Mouse (Mus musculus) forebrain, embryonic 13.5 days (tissue): ENCODE data around the gene 1700022I11Rik. TPM values are rescaled to one million over a fixed set of nuclear protein-coding genes. Genes with fewer than 3 reads are reported as not detected.

Experiments used
- ATAC-seq: fragments of 200-750 bp; cut with Nextera tagmentation; 2 replicates; pipeline ENCODE4 v1.8.0; 2017
- H3K27ac ChIP-seq: fragments of 300-500 bp; sonication (generic); 2 replicates; pipeline ENCODE4 v1.5.1; 2015; ENCODE audit warnings: inconsistent platforms, mild to moderate bottlenecking, moderate library complexity
- H3K27me3 ChIP-seq: fragments of 300-500 bp; sonication (generic); 2 replicates; pipeline ENCODE4 v1.6.1; 2015; ENCODE audit warnings: mild to moderate bottlenecking, inconsistent platforms
- H3K36me3 ChIP-seq: fragments of 300-500 bp; sonication (generic); 2 replicates; pipeline ENCODE4 v1.6.1; 2015; ENCODE audit warnings: mild to moderate bottlenecking, inconsistent platforms; ENCODE audit not compliant: poor library complexity, severe bottlenecking
- H3K4me1 ChIP-seq: fragments of 300-500 bp; sonication (generic); 2 replicates; pipeline ENCODE4 v1.6.1; 2015; ENCODE audit warnings: inconsistent platforms
- H3K4me2 ChIP-seq: fragments of 300-500 bp; sonication (generic); 2 replicates; pipeline ENCODE4 v1.6.1; 2015; ENCODE audit warnings: inconsistent platforms, mild to moderate bottlenecking, moderate library complexity
- H3K4me3 ChIP-seq: fragments of 300-500 bp; sonication (generic); 2 replicates; pipeline ENCODE4 v1.5.1; 2015; ENCODE audit warnings: mild to moderate bottlenecking, inconsistent platforms
- H3K9ac ChIP-seq: fragments of 300-500 bp; sonication (generic); 2 replicates; pipeline ENCODE4 v1.6.1; 2015; ENCODE audit warnings: mild to moderate bottlenecking, inconsistent platforms
- H3K9me3 ChIP-seq: fragments of 300-500 bp; sonication (generic); replicated peaks from 2 replicates; pipeline ENCODE4 v1.6.1; 2016; ENCODE audit warnings: inconsistent platforms
- WGBS: fragments of 180-500 bp; shearing (Covaris S2); methylation state at CpG from one replicate; pipeline ENCODE4 v1.1.7; 2015; 5-methylcytosine and 5-hydroxymethylcytosine counted together
- polyA plus RNA-seq: library from polyadenylated mRNA; unstranded; fragments of >200 nt; fragmentation: Nextera tagmentation; extraction: Ambion mirVana; gene quantifications from 2 replicates; pipeline ENCODE4 v1.2.1, GENCODE M21; 2015

The 1700022I11Rik gene
- polyA plus RNA-seq, 1 experiment from 2014 or later = 0.48 TPM

DNA sequence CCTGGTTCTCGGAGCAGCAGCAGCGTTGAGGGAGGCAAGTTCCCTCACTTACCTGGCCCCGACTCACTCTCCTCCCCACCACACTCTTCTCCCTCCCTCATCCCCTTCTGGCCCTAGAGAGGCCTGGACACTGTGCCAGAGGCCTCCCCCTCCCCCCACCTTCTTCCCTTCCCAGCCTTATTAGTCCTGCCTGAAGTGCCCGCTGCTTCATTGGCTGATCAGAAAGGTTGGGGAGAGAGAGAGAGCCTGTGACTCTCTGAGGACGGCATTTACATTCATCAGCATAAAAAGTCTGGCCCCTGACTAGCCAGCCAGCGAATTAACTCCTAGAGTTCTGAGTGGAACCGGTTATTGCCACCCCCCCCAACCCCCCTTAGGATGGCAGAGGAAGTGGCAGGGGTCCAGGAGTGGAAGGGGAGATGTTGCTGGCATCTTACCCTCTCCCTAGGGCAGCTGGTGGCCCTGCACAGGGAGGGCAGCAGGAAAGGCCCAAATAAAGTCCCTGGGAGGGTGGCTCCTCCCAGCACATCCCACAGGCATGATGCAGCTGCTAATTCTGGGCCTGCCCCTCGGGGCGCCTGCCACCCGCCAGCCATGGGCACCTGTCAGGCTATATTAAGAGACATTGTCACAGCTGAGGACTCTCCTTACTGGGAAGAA, 15.8 kb upstream of the 1700022I11Rik start:
- H3K36me3 ChIP-seq = peaks cover 38% of the 10 kb centered on the region
- H3K27ac ChIP-seq = peak overlapping the region; percentile 97
- peak overlapping the region; percentile 98 for H3K4me2 ChIP-seq
- WGBS = 8% methylated on average over 10 of the region's 10 CpGs
- ATAC-seq = no peak
- no peaks in the 10 kb centered on the region for H3K9me3 ChIP-seq
- H3K4me1 ChIP-seq = peaks cover 61% of the 10 kb centered on the region
- peak overlapping the region; percentile 91 for H3K9ac ChIP-seq
- peak overlapping the region; percentile 69 for H3K4me3 ChIP-seq
- no peaks in the 10 kb centered on the region for H3K27me3 ChIP-seq

DNA sequence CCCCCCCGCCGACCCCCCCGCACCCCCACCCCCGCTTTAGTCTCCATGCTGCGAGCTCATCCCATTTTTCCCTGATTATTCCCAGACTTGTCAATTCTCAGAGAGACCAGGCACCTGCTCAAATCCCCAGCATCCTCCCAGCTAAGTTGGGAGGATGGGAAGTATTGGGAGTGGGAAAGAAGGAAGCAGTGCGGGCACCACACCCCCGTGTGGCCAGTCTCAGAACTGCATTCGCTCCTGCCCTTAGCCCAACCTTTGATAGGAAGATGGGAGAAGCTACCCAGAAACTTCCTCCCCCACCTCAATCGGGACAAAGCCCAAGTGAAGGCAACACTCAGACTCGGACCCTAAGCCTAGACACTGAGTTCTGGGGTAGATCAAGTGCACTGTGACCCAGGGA, 15.1 kb upstream of the 1700022I11Rik start:
- WGBS = 6% methylated on average over 10 of the region's 10 CpGs
- Histone ChIP-seq H3K4me2 (peak overlapping the region; percentile 98), H3K9me3 (no peaks in the 10 kb centered on the region), H3K36me3 (peaks cover 46% of the 10 kb centered on the region), H3K27me3 (no peaks in the 10 kb centered on the region), H3K4me3 (no peak overlapping the region), H3K4me1 (peaks cover 53% of the 10 kb centered on the region), H3K9ac (no peak overlapping the region; the same call in 1 of the 2 replicates), H3K27ac (peak overlapping the region; percentile 97)
- ATAC-seq = no peak

DNA sequence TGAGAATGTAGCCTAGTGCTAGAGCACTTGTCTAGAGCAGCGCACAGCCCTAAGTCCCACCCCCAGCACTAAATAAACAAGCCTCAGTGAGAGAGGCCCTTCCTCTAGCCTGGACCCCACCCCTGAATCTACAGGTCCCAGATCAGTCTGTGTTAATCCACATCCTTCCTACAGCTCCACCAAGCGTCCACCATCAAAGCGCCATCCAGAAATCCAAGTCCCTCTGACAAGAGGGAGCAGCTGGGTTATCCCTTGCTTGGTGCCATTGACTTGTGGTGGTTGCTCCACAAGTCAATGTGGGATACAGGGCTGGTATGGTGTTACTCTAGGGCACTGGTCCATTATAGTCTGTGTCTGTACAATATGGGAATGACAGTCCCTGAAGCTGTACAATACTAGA, 14.2 kb upstream of the 1700022I11Rik start:
- Histone ChIP-seq H3K27ac (no peak overlapping the region), H3K4me3 (no peak overlapping the region), H3K4me1 (peaks cover 51% of the 10 kb centered on the region), H3K9ac (no peak overlapping the region), H3K9me3 (no peaks in the 10 kb centered on the region), H3K4me2 (no peak overlapping the region), H3K27me3 (no peaks in the 10 kb centered on the region), H3K36me3 (peaks cover 51% of the 10 kb centered on the region)
- 93% methylated on average over 3 of the region's 3 CpGs for WGBS
- no peak for ATAC-seq

DNA sequence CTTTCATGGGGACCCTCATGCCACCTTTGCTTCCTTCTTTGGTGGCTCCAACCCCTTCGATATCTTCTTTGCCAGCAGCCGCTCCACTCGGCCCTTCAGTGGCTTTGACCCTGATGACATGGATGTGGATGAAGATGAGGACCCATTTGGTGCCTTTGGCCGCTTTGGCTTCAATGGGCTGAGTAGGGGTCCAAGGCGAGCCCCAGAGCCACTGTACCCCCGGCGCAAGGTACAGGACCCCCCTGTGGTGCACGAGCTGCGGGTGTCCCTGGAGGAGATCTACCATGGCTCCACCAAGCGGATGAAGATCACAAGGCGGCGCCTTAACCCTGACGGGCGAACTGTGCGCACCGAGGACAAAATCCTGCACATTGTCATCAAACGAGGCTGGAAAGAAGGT, 12.8 kb upstream of the 1700022I11Rik start:
- WGBS = 96% methylated on average over 17 of the region's 17 CpGs
- Histone ChIP-seq H3K9ac (no peak overlapping the region), H3K27me3 (no peaks in the 10 kb centered on the region), H3K36me3 (peaks cover 51% of the 10 kb centered on the region), H3K4me3 (no peak overlapping the region), H3K4me2 (no peak overlapping the region), H3K27ac (no peak overlapping the region), H3K4me1 (peaks cover 38% of the 10 kb centered on the region), H3K9me3 (no peaks in the 10 kb centered on the region)
- no peak for ATAC-seq

DNA sequence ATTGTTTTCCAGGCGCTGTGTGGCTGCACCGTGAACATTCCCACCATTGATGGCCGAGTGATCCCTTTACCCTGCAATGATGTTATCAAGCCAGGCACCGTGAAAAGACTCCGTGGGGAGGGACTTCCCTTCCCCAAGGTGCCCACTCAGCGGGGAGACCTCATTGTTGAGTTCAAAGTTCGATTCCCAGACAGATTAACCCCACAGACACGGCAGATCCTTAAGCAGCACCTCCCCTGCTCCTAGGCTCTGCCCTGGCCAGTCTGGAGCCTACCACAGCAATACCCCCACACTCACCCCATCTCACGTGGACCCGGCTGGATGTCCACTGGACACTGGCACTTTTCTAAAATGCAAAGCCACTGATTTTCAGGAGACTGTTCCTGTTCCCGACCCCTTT, 12.1 kb upstream of the 1700022I11Rik start:
- Histone ChIP-seq H3K9ac (no peak overlapping the region), H3K9me3 (no peaks in the 10 kb centered on the region), H3K4me3 (no peak overlapping the region), H3K27me3 (no peaks in the 10 kb centered on the region), H3K4me2 (no peak overlapping the region), H3K36me3 (peaks cover 51% of the 10 kb centered on the region), H3K4me1 (peaks cover 30% of the 10 kb centered on the region), H3K27ac (no peak overlapping the region)
- ATAC-seq = no peak
- WGBS = 76% methylated on average over 11 of the region's 11 CpGs

DNA sequence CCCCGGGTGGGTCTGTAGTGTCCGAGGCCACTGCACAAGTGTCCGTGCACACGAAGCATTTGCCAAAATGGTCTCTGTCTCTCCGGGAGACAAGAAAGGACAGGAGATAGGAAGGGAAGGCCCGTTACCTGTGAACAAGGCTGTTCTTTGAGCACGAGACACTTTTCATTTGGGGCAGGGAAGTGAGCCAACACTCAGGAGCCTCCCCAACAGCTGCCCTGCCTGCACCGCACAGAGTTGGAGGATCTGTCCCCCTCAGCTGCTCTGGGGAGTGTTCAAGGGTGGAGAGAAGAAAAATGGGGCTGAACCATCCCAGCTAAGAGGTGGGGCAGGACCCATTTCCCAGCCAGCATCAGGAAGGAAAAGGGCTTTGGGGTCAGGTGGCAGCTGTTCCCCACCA, 11.4 kb upstream of the 1700022I11Rik start:
- Histone ChIP-seq H3K27me3 (no peaks in the 10 kb centered on the region), H3K9ac (no peak overlapping the region), H3K36me3 (peaks cover 51% of the 10 kb centered on the region), H3K27ac (no peak overlapping the region), H3K9me3 (no peaks in the 10 kb centered on the region), H3K4me3 (no peak overlapping the region), H3K4me1 (peaks cover 24% of the 10 kb centered on the region), H3K4me2 (no peak overlapping the region)
- ATAC-seq = no peak
- 90% methylated on average over 8 of the region's 8 CpGs for WGBS

DNA sequence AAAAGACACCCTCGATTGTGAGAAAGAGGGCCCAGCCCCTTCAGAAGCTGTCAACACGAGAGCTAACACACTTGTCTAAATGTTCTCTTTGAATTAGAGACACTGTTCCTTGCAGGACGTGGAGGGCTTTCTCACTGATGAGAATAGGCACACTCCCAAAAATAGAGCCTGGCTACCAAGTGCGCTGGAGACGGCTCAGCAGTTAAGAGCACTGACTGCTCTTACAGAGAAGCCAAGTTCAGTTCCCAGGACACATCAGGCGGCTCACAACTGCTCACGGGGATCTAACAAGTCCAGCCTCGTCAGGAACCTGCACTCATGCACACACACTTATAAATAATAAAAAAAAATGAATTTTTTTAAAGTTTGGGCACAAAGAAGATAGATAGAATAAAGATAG, 10.5 kb upstream of the 1700022I11Rik start:
- no peak overlapping the region for H3K4me2 ChIP-seq
- no peak overlapping the region; the same call in 1 of the 2 replicates for H3K27ac ChIP-seq
- ATAC-seq = no peak
- H3K4me3 ChIP-seq = no peak overlapping the region
- WGBS = 68% methylated on average over 8 of the region's 8 CpGs
- H3K36me3 ChIP-seq = peaks cover 46% of the 10 kb centered on the region
- no peaks in the 10 kb centered on the region for H3K9me3 ChIP-seq
- peaks cover 14% of the 10 kb centered on the region for H3K4me1 ChIP-seq
- no peak overlapping the region for H3K9ac ChIP-seq
- H3K27me3 ChIP-seq = no peaks in the 10 kb centered on the region

DNA sequence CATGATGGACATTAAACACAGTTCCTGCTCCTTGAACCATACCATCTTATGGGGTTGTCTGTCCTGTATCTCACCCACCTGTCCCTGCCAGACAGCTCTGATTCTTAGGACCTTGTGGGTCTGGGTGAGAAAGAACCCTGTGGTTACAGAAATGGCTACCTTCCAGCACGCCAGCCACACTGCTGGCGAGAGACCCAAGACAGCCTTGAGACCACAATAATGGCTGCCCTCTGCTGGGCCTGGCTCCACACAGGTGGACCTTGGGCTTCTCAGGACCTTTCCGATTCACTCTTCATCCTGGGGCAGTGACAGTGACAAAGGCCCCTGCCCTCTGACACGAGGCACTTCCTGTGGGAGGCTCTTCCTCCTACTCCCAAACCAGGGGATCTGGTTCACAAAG, 10.0 kb upstream of the 1700022I11Rik start:
- Histone ChIP-seq H3K36me3 (peaks cover 46% of the 10 kb centered on the region), H3K9ac (no peak overlapping the region), H3K27me3 (0 out of 2 replicates have a peak, but pooled peaks cover 1% of the 10 kb centered on the region), H3K4me3 (no peak overlapping the region), H3K4me2 (no peak overlapping the region), H3K27ac (no peak overlapping the region; the same call in 1 of the 2 replicates), H3K4me1 (peaks cover 10% of the 10 kb centered on the region), H3K9me3 (no peaks in the 10 kb centered on the region)
- no peak for ATAC-seq
- 78% methylated on average over 4 of the region's 4 CpGs for WGBS

DNA sequence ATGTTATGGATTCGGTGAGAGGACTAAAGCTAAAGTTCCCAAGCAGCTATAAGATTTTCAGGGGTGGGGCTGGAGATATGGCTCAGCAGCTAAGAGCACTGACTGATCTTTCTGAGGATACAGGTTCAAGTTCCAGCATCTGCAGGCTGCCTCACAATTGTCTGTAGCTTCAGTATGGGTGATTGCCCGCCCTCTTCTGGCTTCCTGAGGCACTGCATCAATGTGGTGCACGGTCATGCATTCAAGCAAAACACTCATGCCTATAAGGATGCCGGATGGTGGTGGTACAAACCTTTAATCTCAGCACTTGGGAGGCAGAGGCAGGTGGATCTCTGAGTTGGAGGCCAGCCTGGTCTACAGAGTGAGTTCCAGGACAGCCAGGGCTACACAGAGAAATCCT, 7.8 kb upstream of the 1700022I11Rik start:
- Histone ChIP-seq H3K9ac (no peak overlapping the region), H3K36me3 (peaks cover 31% of the 10 kb centered on the region), H3K9me3 (no peaks in the 10 kb centered on the region), H3K27ac (no peak overlapping the region), H3K4me1 (peaks cover 4% of the 10 kb centered on the region; the same call in 1 of the 2 replicates), H3K27me3 (0 out of 2 replicates have a peak, but pooled peaks cover 3% of the 10 kb centered on the region), H3K4me2 (no peak overlapping the region), H3K4me3 (no peak overlapping the region)
- WGBS = 25% methylated on average over 4 of the region's 4 CpGs
- no peak for ATAC-seq

DNA sequence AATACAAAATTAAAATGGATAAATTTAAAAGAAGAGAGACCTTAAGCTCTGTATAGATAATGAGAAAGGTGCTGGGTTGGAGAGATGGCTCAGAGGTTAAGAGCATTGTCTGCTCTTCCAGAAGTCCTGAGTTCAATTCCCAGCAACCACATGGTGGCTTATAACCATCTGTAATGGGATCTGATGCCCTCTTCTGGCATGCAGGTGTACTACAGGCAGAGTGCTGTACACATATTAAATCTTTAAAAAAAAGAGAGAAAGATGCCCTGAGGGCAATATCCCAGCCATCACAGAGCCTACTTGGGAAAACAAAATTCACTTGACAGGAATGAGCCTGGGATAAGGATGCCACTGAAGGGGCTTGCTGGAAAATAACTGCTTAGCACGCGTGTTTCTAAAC, 5.9 kb upstream of the 1700022I11Rik start:
- Histone ChIP-seq H3K4me2 (no peak overlapping the region), H3K9me3 (no peaks in the 10 kb centered on the region), H3K9ac (no peak overlapping the region), H3K36me3 (peaks cover 13% of the 10 kb centered on the region), H3K27me3 (0 out of 2 replicates have a peak, but pooled peaks cover 3% of the 10 kb centered on the region), H3K27ac (no peak overlapping the region), H3K4me1 (peaks cover 4% of the 10 kb centered on the region; the same call in 1 of the 2 replicates), H3K4me3 (no peak overlapping the region)
- 98% methylated on average over 2 of the region's 2 CpGs for WGBS
- ATAC-seq = no peak

DNA sequence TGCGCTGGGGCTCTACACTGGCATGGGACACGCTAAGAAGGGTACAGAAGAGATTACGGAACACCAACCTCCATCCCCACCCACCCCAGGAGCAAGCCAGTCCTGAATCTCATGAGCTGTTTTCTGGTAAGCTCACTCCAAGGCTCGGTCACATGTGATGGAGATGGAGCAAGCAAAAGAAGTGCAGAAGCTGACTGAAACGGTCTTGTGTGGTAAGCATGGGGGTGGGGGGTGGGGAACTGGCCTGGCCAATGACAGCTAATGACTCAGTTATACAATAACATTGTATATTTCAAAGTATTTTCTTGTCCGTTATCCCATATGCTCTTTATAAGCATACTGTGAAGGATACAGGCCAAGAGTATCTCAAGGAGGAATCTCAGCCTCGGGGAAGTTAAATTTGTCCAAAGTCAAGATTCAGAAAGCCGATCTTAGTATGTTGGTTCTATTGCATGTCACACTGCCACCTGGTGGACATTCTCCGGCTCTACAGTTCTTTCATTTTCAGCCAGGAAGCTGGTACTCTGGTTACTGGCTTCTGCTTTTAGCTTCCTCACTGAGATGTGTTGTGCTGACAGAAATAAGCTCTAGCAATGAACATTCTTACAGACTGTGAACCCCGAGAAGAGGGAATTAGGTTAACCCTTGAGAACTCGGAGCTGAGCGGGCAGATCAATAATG, 4.2 kb upstream of the 1700022I11Rik start:
- H3K9ac ChIP-seq = no peak overlapping the region
- H3K4me2 ChIP-seq = peak overlapping the region; percentile 33
- 12% methylated on average over 12 of the region's 12 CpGs for WGBS
- no peak overlapping the region for H3K4me3 ChIP-seq
- peak; percentile 69 for ATAC-seq
- 0 out of 2 replicates have a peak, but pooled peaks cover 3% of the 10 kb centered on the region for H3K27me3 ChIP-seq
- no peak overlapping the region for H3K27ac ChIP-seq
- H3K4me1 ChIP-seq = peaks cover 4% of the 10 kb centered on the region; the same call in 1 of the 2 replicates
- H3K36me3 ChIP-seq = no peaks in the 10 kb centered on the region
- no peaks in the 10 kb centered on the region for H3K9me3 ChIP-seq

DNA sequence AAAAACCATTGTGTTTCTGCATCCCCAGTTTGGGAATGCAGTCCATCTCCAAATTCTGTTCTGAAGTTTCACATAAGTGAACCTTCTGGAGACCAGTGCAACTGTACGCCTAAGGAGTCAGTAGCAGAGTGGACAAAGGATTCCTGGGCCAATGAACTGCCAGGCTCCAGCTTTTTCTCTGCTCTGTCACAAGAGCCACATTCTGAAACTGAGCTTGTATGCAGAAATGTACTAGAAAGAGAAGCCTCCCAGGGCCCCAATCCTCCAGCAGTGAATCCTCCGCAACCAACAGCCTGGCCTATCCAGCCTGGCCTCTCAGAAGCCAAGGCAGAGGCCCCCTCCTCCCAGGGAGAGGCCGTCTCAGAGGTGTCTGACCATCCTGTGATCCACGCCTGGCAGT, 3.5 kb downstream of the 1700022I11Rik start:
- ATAC-seq = no peak
- Histone ChIP-seq H3K4me3 (no peak overlapping the region), H3K27ac (no peak overlapping the region), H3K4me2 (no peak overlapping the region), H3K9me3 (no peaks in the 10 kb centered on the region), H3K27me3 (no peaks in the 10 kb centered on the region), H3K4me1 (no peaks in the 10 kb centered on the region), H3K36me3 (peaks cover 16% of the 10 kb centered on the region), H3K9ac (no peak overlapping the region)
- WGBS = 82% methylated on average over 4 of the region's 4 CpGs
